Mouse (Mus musculus): ENCODE measurements around the gene Ctsf.

GRCm38 (mm10) chr19:4820678-4821303 is 34.1 kb upstream of the Ctsf start:
- TF ChIP-seq CTCF (conservative IDR thresholded peaks at IDR 0.05; ENCODE audit: low read length): no peak; the same call in 1 of the 2 replicates
- no peak for TF ChIP-seq POU5F1 (IDR thresholded peaks at IDR 0.05; ENCODE audit: borderline replicate concordance, low read length)
- TF ChIP-seq NANOG (IDR thresholded peaks at IDR 0.05; ENCODE audit: borderline replicate concordance, low read length): no peak
